Mouse (Mus musculus) bone marrow macrophage, adult 2 months (primary cell): ENCODE measurements around the gene Gm43552.

Source experiments
- CTCF ChIP-seq: IDR thresholded peaks from 2 replicates; pipeline ENCODE4 v1.5.1; 2012; ENCODE audit warnings: low read depth, mild to moderate bottlenecking, low read length, moderate library complexity
- POLR2A ChIP-seq: IDR thresholded peaks from 2 replicates; pipeline ENCODE4 v1.6.1; 2012; ENCODE audit warnings: mild to moderate bottlenecking, low read depth, low read length, borderline replicate concordance

DNA sequence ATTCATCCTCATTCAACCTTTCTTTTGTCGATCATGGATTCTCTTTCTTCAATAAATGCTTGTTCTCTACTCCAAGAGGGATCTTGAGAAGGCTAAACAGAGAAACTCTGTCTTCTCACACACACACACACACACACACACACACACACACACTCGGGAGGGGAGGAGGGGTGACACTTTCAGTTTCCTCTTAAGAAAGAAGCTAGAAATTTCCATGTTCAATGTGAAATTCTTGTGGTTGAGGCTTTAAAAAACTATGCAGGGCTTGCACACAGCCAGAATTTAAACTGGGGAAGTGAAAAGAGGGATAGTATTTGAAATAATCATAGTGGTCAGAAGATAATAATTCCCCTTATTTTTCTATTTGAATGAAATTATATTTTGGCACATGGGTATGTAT lies 16.8 kb downstream of the Gm43552 start:
- TF ChIP-seq POLR2A (no peak), CTCF (no peak)
